In the genomic region with DNA sequence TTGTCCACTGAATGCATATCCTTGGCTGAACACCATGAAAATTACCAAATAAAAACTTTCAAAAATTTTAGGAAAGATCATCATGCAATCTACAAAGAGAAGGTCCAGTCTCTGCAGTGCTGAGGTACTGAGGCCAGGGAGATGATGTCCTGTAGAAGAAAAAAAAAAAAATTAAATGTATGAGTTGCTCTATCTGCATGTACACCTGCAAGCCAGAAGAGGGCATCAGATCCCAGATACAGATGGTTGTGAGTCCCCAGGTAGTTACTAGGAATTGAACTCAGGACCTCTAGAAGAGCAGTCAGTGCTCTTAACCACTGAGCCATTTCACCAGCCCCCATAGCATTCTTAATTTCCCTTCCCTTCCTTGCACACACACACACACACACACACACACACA, we compare ENCODE assay signal across 21 mouse cellular contexts.
DNase-seq lines count a peak whose midpoint lies in the region; ATAC-seq and TF ChIP-seq lines count a peak whose summit lies in the region.
"Had no signal": no experiment of that assay in that cellular context is flagged by ENCODE, and none has a peak within 500 bp of the region (broad histone marks: within the 10 kb centered on the region; RNA-seq: fewer than 3 reads in every experiment).

No protein-coding gene starts in this region.

- H3K4me3 ChIP-seq in liver, postnatal 0 days (ENCODE audit: low read depth, low read length): no peak overlapping the region
- H3K4me3 ChIP-seq in liver, embryonic 12.5 days: no peak overlapping the region
- no peak overlapping the region for H3K4me3 ChIP-seq in CH12.LX (replicated peaks in 1 of 3; ENCODE audit: low read depth in 2 of 3, low read length in 2 of 3, poor library complexity in 1 of 3)
- no peak overlapping the region for H3K4me3 ChIP-seq in forebrain, embryonic 11.5 days (ENCODE audit: low read depth, low read length)
- H3K4me3 ChIP-seq: liver, embryonic 13.5 days; neural tube, embryonic 12.5 days had no signal

- H3K79me2 ChIP-seq in CH12.LX (replicated peaks; ENCODE audit: control insufficient read depth, extremely low read depth, insufficient read depth, poor library complexity, severe bottlenecking): no peaks in the 10 kb centered on the region

- H3K9ac ChIP-seq in liver, postnatal 0 days (replicated peaks): no peak overlapping the region
- no peak overlapping the region for H3K9ac ChIP-seq in liver, embryonic 12.5 days
- no peak overlapping the region for H3K9ac ChIP-seq in CH12.LX (ENCODE audit: insufficient read depth, low read depth)
- no peak overlapping the region for H3K9ac ChIP-seq in forebrain, embryonic 11.5 days (ENCODE audit: low read length)
- H3K9ac ChIP-seq: liver, embryonic 13.5 days; neural tube, embryonic 12.5 days had no signal

- TF ChIP-seq EP300 in liver, postnatal 0 days (IDR thresholded peaks at IDR 0.05; ENCODE audit: low read depth): no peak
- TF ChIP-seq EP300 in CH12.LX (IDR thresholded peaks at IDR 0.05; ENCODE audit: low read length): no peak

- in situ Hi-C loops in CH12.LX (cut with MboI; ENCODE audit: low pct_ligation_motif_present, low pct_unique_long_range_greater_than_20kb, low sequenced_read_pairs): loop anchor here (5.0 to 25.0 kb wide), 2 partner anchors 225 to 700 kb away; a partner anchor contains a TSS

- no peaks in the 10 kb centered on the region for H3K9me3 ChIP-seq in liver, postnatal 0 days (ENCODE audit: low read length)
- H3K9me3 ChIP-seq in liver, embryonic 12.5 days (replicated peaks): no peaks in the 10 kb centered on the region
- no peaks in the 10 kb centered on the region for H3K9me3 ChIP-seq in CH12.LX (replicated peaks; ENCODE audit: low read length)
- no peaks in the 10 kb centered on the region for H3K9me3 ChIP-seq in forebrain, embryonic 11.5 days (ENCODE audit: control insufficient read depth, low read length)
- H3K9me3 ChIP-seq: G1E; liver, embryonic 13.5 days; neural tube, embryonic 12.5 days had no signal

- no peak overlapping the region for H3K4me2 ChIP-seq in liver, postnatal 0 days (ENCODE audit: low read depth, low read length)
- no peak overlapping the region for H3K4me2 ChIP-seq in liver, embryonic 12.5 days
- no peak overlapping the region for H3K4me2 ChIP-seq in CH12.LX (ENCODE audit: insufficient read depth, low read depth, poor library complexity, severe bottlenecking)
- H3K4me2 ChIP-seq in forebrain, embryonic 11.5 days (ENCODE audit: low read depth, low read length, severe bottlenecking): no peak overlapping the region
- H3K4me2 ChIP-seq: liver, embryonic 13.5 days; midbrain, embryonic 11.5 days; neural tube, embryonic 12.5 days had no signal

- H3K4me1 ChIP-seq in liver, postnatal 0 days (ENCODE audit: insufficient read depth): no peaks in the 10 kb centered on the region
- no peaks in the 10 kb centered on the region for H3K4me1 ChIP-seq in liver, embryonic 12.5 days
- peaks cover 0 to 44% of the 10 kb centered on the region in 2 experiments; a peak in 2 of 4 replicates for H3K4me1 ChIP-seq in CH12.LX (ENCODE audit: control insufficient read depth in 1 of 2, insufficient read depth in 2 of 2)
- H3K4me1 ChIP-seq in forebrain, embryonic 11.5 days (replicated peaks; ENCODE audit: control insufficient read depth, insufficient read depth, low read length): no peaks in the 10 kb centered on the region
- H3K4me1 ChIP-seq: liver, embryonic 13.5 days; neural tube, embryonic 12.5 days had no signal

- TF ChIP-seq CTCF in liver, postnatal 0 days (IDR thresholded peaks at IDR 0.05; ENCODE audit: low read depth): peak; percentile 31; the same call in 1 of the 2 replicates
- TF ChIP-seq CTCF in CH12.LX (conservative IDR thresholded peaks at IDR 0.05 in 1 of 2, IDR thresholded peaks at IDR 0.05 in 1 of 2; ENCODE audit: low read depth in 2 of 2, low read length in 2 of 2): peak in 1 of 2 experiments; percentile 39; a peak in 2 of 4 replicates
- peak; percentile 8; the same call in 1 of the 2 replicates for TF ChIP-seq CTCF in brain, embryonic 14.5 days (IDR thresholded peaks at IDR 0.05; ENCODE audit: borderline replicate concordance, extremely low read depth, insufficient read depth, insufficient read length)

- TF ChIP-seq POLR2A in CH12.LX (IDR thresholded peaks at IDR 0.05; ENCODE audit: low read depth, low read length): no peak
- TF ChIP-seq POLR2A in brain, embryonic 14.5 days (IDR thresholded peaks at IDR 0.05; ENCODE audit: borderline replicate concordance, extremely low read depth, insufficient read depth, insufficient read length, poor library complexity, severe bottlenecking): no peak

- H3K27ac ChIP-seq in liver, postnatal 0 days (ENCODE audit: low read depth): no peak overlapping the region
- H3K27ac ChIP-seq in liver, embryonic 12.5 days: no peak overlapping the region
- H3K27ac ChIP-seq in CH12.LX (ENCODE audit: insufficient read depth, low read depth): no peak overlapping the region
- H3K27ac ChIP-seq in forebrain, embryonic 11.5 days (ENCODE audit: low read depth, low read length): no peak overlapping the region
- H3K27ac ChIP-seq: liver, embryonic 13.5 days; neural tube, embryonic 12.5 days had no signal

- DNase-seq in heart, adult 11 months: peak; percentile 14
- no peak for DNase-seq in heart, postnatal 4 days
- no peak for DNase-seq in liver, postnatal 0 days
- no peak for DNase-seq in CH12.LX (ENCODE audit: extremely low read depth)
- peak; percentile 9 for DNase-seq in brain, embryonic 14.5 days (ENCODE audit: low read depth)
- DNase-seq in forebrain, embryonic 11.5 days (ENCODE audit: low spot score): no peak
- no peak for DNase-seq in thymus, postnatal 0 days (ENCODE audit: low spot score)
- DNase-seq: adrenal gland, postnatal 10 days; cerebellum, adult 11 months; cerebellum, postnatal 25 days; embryo, embryonic 11 days; gastrocnemius, postnatal 14 days; kidney, adult 2 months; kidney, postnatal 25 days; liver, embryonic 13.5 days; lung, postnatal 14 days; thymus, postnatal 4 days had no signal

- ATAC-seq in liver, postnatal 0 days: no peak
- ATAC-seq in liver, embryonic 12.5 days: no peak
- ATAC-seq in forebrain, embryonic 11.5 days (replicated peaks; ENCODE audit: low FRiP score): no peak

- dilution Hi-C loops in CH12.LX (cut with MboI; ENCODE audit: extremely low pct_ligation_motif_present, extremely low pct_unique_long_range_greater_than_20kb, low sequenced_read_pairs): no loop called here

- TF ChIP-seq RAD21 in CH12.LX (IDR thresholded peaks at IDR 0.05; ENCODE audit: low read depth, low read length): peak; percentile 16

- no peaks in the 10 kb centered on the region for H3K36me3 ChIP-seq in liver, postnatal 0 days (replicated peaks; ENCODE audit: insufficient read depth, low read length)
- H3K36me3 ChIP-seq in liver, embryonic 12.5 days: no peaks in the 10 kb centered on the region
- no peaks in the 10 kb centered on the region for H3K36me3 ChIP-seq in CH12.LX (replicated peaks in 1 of 2; ENCODE audit: control insufficient read depth in 1 of 2, insufficient read depth in 1 of 2, low read length in 1 of 2)
- H3K36me3 ChIP-seq in forebrain, embryonic 11.5 days (ENCODE audit: control insufficient read depth, insufficient read depth, low read length): no peaks in the 10 kb centered on the region
- H3K36me3 ChIP-seq: G1E; liver, embryonic 13.5 days; neural tube, embryonic 12.5 days had no signal

- no peaks in the 10 kb centered on the region for H3K27me3 ChIP-seq in liver, postnatal 0 days (ENCODE audit: insufficient read depth, low read length)
- H3K27me3 ChIP-seq in liver, embryonic 12.5 days (replicated peaks): no peaks in the 10 kb centered on the region
- H3K27me3 ChIP-seq in CH12.LX (replicated peaks): no peaks in the 10 kb centered on the region
- H3K27me3 ChIP-seq in forebrain, embryonic 11.5 days (ENCODE audit: control insufficient read depth, insufficient read depth, low read length): no peaks in the 10 kb centered on the region
- H3K27me3 ChIP-seq: liver, embryonic 13.5 days; neural tube, embryonic 12.5 days had no signal

TF ChIP-seq in CH12.LX, 34 proteins besides CTCF, POLR2A, EP300 and RAD21:
- TF ChIP-seq MAZ (IDR thresholded peaks at IDR 0.05; ENCODE audit: low read depth, low read length) (no peak), SMC3 (IDR thresholded peaks at IDR 0.05; ENCODE audit: low read depth, low read length) (peak; percentile 28), ZNF384 (IDR thresholded peaks at IDR 0.05; ENCODE audit: low read depth, low read length) (peak; percentile 84), MEF2A (IDR thresholded peaks at IDR 0.05; ENCODE audit: borderline replicate concordance, low read depth, low read length) (no peak), USF1 (IDR thresholded peaks at IDR 0.05; ENCODE audit: low read depth, low read length) (no peak)

Comparison
In these comparisons a context has a peak if more than half of its experiments do, and no peak if none do; other contexts are left out.
1. DNase-seq: peak in heart, adult 11 months (single experiment) and brain, embryonic 14.5 days (single experiment); none in heart, postnatal 4 days (single experiment), liver, postnatal 0 days (single experiment), CH12.LX (single experiment), forebrain, embryonic 11.5 days (single experiment) and thymus, postnatal 0 days (single experiment).